Mouse (Mus musculus) urinary bladder, postnatal 36 days (tissue): Measurements from ENCODE around the gene Pdgfa.

Source experiments
- DNase-seq, 2 experiments: peaks; one replicate each; pipeline ENCODE4 v3.0.0; 2022; ENCODE audit warnings: low spot score in 2 of 2, mixed read lengths in 1 of 2

Gene Pdgfa

DNA sequence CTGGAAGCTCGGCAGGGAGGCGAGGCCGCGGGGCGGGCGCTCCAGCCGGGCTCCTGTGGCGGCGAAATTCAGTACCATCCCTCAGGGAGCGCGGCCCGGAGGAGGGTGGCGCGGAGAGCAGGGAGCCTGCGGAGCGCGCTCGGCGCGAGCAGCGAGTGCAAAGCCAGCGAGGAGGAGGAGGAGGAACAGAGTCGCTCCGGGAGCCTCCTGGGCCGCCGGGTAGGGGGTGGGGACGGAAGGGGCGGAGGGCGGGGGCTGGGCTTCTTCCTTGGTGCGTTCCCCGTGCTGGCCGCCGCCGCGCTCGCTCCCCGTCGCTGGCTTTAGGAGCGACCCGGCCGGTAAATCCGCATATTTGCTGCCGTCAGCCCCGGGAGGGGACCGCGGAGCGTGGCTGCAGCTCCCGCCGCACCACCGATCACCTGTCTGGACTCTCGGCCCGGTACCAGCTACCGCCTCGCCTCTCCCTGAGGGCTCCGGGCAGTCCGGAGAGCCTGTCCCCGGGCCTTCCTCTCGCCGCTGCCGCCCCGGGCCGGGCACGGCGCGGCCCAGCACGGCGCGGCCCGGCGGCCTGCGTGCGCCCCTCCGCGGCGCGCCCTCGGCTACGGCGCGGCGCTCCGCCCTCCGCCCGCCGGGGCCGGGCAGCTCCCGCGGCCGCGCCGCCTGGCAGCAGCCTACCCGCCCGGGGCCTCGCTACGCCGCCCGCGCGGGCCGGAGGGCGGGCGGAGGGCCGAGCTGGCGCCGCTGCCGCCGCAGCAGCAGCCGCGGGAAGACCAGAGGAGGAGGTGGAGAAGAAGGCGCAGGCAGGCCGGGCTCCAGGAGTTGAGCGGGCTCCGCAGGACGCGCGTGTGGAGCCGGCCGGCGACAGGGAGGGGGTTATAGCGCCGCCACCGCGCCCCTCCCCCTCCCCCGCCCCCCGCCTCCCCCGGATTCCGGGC is 2.1 kb downstream of the Pdgfa start:
- DNase-seq: peak; percentile 61 to 81

DNA sequence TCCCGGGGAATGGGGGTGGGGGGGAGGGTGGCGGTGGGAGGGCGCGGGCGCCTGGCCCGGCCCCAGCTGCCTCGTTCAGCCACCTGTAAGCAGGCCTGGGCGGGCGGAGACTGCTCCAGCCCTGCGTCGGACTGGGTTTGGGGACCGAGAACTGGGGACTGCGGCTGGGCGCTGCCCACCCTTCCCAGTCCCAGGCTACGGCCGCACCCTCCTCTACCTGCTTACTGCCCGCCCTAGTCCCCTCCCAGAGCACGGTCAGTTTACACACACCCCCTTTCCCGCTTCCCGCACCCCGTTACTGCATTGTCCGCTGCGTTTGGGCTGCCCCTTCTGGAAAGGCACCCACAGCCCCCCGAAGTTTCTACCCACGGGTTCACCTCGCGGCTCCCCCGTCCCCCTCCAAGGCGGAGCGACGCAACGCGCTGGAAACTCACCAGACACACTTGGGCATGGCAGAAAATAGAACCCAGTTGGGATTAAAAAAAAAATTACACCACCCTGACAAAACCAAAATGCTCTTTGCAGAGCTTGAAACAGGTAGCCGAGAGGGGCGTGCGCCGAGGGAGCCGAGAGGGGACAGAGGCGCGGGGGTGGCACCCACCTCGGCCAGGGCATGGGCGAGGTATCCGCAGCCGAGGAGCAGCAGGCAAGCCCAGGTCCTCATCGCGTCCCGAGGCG is 2.9 kb downstream of the Pdgfa start:
- peak; percentile 23 to 47 for DNase-seq

DNA sequence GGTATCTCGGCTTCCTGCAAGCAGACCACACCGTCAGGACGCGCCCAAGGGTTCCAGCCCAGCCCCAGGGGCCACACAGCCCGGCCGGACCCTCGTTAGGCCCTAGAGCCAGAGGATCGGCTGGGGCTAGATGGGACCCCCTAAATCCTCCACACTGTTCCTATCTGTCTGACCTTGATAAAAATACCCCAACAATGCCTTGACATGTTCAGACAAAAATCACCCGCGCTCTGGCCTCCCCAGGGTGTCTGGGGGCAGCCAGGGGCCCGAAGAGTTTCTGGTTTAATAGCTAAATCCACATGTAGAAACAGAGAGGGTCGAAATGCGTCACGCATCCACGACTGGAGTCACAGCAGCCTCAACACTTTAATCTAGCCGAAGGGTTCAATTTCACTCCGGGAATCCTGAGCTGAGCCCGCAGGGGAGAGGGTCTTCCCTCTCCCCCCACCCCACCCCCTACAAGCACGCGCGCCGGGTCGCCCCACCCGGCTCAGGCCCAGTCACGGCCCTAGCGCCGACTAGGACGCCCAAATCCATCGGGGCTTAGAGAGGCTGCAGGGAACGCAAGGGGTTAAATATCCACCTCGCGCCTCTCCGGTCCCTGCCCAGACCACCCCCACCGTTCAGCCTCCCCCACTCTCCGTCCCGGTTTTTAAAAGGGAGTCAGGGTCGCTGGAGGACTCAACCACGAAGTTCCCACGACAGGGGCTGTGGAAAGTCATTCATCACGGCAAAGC is 3.6 kb downstream of the Pdgfa start:
- peak in 1 of 2 experiments; percentile 8 for DNase-seq

DNA sequence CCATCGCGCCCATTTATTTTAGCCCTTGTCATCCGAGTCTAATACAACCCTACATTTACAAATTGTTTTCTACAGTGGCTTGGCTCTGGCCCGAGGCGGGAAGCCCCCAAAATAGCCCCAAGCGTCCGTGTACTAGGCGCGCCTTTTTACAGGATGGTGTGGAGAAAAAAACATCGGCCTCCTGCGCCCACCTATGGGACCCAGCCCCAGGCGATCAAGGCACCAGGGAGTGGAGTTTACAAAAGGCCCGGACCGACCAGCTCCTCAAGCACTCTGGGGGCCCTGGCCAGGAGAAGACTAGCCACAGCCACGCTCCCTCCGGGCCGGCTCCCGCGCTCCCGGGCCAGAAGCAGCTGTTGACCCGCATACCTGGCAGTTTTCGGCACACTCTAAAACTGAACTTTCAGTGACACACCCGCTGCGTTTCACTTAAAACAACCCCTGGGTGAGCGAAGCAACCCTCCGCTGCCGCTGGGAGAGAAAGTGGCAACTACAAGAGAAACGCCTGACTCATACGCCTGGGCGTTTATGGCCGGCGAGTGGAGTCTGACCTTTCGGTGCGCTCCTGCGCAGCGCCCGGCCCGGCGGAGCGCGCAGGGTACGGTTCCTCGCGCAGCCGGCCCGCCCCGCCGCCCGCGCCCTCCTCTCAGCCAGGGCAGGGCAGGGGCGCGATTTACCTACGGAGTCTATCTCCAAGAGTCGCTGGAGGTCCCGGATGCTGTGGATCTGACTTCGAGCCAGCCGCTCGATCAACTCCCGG is 4.4 kb downstream of the Pdgfa start:
- DNase-seq: peak; percentile 26 to 45

DNA sequence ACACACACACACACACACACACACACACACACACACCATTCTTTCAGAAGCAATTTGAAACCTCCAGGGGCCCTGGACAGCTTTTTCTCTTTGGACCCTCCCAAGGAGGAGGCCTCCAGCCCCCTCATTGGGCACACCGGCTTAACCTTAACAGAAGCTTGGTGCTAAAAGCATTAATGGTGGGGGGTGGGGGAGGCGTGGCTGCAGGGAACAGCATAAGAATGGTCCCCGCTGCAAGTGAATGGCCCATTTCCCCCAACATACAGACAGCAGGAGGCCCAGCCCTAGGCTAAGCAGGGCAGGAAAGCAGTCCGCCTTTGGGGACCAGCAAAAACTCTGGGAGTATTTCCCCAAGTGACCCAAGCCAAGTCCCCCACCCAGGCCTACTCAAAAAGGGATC is 5.4 kb downstream of the Pdgfa start:
- DNase-seq: no peak

DNA sequence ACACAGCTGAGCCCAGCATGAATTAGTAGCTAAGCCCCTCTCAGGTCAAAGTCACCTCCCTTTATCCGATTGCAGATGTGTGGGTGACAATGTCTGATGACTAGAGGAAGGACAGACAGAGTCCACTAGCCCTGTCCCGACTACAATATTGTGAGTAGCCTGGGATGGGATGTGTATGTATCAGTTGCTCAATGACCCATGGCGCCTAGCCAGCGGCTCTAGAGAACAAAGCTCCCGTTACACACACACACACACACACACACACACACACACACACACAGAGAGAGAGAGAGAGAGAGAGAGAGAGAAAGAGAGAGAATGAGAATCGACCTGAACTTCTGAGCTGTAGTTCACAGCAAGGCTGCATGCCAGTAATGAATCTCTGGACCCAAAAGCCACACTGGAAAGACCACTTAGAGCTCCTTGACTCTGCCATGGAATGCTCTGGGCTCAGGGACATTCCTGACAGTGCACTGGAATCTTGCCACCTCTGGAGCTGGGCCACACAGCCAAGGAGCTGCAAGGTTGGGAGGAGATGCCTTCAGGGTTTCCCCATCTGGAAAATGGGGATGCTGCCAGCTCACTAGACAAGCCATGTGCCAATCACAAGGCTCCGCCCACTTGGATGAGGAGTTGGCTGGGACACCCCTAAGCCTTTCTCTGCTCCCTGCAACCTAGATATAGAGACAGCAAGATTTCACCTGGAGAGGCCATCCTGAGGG is 6.3 kb downstream of the Pdgfa start:
- peak in 1 of 2 experiments; percentile 46 for DNase-seq

DNA sequence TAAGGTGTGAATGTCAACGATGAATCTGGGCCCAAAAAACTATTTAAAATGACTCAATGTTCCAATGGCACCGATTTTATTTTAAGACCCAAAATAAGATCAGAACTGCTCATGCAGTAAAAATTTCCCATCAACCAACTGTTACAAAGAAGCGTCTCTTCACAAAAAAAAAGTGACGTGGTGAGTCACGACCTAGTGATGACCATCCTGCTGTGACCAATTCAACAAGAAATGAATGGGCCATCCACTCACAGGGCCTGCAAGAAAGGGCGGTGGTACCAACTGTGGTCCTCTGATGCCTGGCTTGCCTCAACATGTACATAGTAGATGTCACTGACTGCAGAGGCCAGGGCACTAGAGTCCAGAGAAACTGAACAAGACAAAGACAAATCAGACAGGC is 7.6 kb downstream of the Pdgfa start:
- DNase-seq: no peak

DNA sequence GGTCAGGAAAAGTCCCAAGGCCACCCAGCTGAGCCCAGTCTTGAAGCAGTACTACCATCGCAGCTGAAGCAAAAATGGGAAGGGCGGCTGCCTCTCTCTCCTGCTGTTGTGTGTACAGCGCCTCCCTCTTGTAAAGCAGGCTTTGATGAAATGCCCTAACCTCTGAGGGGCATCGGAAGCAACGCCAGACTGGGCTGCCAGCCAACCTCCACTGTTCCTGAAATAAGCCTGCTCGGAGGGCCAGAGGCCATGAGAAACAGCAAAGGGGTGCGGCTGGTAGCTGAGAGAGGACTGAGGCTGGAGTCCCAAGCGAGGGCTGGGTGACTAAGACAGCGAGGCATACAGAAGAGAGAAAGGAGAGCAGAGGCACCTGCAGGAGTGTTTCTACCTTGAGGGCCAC is 8.4 kb downstream of the Pdgfa start:
- peak; percentile 42 to 72 for DNase-seq

DNA sequence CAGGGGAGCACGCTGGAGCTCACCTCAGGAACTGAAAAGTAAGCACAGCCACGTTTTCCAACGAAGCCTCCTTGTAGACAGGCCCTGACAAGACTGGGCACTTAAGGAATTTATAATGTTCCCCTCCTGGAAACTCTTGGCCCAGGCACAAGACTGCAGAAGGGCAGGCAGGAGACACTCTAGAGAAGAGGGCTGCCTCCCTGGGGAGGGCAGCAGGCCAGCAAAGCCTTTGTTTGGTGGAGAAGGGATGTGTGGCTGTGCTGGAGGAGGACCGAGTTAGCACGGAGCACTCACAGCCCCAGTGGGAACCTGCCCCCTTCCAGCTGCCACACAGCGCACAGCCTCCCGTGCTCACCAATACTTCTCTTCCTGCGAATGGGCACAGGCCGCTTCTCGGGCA is 9.2 kb downstream of the Pdgfa start:
- DNase-seq: peak in 1 of 2 experiments; percentile 13

DNA sequence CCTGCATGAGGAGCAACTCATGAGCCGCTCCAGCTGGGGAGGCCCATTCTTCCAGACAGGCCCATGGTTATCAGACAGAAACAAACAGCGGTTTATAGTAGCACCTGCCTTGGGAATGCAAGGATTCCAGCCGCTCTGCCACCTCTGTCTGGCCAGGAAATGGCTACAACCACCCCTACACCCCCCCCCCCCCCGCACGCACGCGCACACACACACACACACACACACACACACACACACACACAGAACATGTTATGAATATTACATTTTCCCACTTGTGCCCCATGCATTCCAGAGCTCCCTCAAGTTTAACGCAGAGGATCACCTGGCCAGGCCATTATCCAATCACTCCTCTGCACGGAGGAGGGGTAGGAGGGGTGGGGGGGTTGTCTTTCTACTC is 15.2 kb downstream of the Pdgfa start:
- no peak for DNase-seq

DNA sequence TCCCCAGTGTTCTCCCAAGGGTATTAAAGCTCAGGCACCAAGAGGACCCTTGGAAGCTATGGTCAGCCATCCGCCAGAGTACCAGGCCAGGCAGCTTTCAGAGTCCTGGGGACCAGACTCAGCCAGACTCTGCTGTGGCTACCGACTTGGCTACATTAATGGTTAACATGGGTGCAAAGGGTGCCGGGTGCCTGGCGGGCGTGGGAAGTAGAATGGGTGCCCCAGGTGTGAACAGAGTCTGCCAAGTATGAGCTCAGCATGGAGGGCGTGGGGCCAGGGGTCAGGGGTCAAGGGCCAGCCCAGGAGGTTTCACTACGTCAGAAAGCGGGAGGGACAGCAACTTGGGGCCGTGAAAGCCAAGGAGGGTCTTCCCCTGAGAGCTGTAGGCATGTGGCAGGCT is 16.6 kb downstream of the Pdgfa start:
- no peak for DNase-seq

DNA sequence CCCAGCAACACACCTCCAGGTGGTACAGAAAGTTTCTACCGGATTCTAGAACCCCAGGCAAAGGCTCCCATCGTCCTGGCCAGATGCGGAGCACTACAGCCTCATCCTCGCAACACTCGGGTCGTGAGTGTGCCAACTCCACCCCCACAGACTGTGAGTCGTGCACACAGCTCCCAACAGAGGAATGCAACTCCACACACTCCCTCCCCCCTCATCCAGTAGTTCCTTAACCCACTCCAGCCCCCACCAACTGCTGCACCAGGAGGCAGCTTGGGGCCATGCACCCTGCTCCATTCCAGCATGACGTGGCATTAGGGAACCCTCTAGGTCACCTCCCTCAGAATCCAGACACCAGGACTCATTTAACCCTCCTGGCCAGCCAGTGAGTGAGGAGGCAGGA is 17.3 kb downstream of the Pdgfa start:
- no peak for DNase-seq

DNA sequence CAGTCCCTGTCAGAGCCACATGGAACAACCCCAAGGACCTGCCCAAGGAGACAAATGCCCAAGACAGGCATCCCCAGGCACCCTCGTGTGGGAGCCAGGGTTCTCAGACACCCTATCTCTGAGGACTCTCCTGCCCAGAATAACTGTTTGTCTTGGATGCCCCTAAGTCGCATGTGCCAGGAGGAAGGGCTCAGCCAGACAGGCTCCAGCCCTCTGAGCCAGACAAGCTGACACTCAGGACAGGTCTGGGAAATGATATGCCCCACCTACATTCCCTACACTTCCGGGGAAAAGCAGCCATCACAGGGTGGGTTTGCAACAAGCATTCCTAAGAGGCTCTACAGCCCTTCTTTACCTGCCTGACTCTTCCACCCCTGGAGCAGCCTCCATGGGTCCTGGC is 19.4 kb downstream of the Pdgfa start:
- no peak for DNase-seq

DNA sequence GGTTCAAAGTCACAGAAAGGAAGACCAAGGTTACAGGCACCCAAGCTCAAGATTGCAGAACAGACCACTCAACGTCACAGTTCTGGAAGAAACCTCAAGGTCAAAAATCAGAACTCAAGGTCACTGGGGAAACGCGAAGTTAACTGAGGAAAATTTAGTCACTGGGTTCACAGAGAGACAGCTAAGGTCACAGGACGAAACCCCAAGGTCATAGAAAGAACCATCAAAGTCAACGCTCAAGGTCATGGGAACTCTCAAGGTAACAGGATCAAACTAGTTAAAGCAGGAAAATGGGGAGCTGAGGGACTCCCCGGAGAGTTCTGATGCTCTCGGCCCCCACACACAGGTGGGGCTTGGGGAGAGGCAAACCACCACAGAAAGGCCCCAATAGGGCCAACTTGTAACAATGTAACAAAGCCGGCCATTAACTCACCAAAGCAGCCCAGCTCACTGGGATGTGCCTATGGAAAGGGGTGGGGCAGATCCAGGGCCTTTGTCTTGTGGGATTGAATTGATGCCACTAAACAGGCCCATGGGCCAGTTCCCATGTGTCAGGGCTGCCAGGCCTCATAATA is 22.2 kb downstream of the Pdgfa start:
- DNase-seq: no peak

DNA sequence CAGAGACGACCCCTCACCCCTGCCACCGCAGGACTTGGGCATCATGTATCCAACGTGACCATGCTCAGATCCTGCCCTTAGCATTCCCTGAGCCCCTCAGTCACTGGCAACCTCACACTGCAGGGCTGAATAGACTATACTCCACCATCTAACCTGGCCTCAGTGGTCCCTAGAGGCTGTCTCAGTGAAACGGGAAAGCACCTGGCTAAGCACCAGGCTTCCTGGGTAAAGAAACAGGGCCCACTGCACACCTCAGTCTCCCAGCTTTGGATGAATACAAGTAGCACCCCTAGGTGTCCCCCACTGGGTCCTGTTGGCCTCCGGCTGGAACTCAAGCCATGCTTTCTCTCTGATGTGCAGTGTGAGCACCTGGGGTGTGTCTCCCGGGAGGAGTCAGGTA is 23.7 kb downstream of the Pdgfa start:
- DNase-seq: no peak

DNA sequence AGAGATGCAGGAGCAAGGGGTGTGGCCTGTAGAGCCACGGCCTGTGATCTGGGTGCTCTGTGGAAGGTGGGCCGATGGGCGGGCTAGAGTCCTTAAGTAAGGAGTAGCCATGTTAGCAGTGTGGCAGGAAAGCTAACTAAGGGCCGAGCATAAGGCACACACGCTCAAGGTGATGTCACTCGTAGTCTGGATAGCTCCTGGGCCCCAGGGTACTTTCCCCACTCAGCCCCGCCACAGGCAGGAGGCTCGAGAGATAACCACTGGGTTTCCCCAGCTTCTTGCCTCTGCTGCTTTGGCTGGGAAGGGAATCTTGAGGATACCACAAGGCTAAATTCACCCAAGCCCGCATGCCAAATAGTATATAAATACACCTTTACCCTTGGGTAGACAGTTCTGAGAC is 25.8 kb downstream of the Pdgfa start:
- no peak for DNase-seq

DNA sequence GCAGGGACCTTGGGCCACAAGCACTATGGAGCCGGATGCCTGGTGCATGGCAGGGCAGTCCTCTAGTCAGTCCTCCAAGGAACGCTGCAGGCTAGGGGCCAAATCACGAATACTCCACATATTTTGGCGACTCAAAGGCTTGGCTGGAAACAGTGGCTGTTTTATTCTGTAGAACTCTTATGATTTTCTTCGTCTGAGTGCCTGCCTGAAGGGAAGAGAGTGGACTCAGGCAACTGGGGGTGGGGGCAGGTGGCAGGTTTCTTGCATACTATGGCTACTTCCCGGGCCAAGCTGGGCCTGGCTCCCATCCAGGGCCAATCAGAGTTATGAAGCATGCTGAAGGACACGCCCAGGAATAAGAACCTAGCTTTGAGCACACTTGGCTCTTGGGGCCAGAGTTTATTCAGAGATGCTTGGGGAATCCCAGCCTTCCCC is 27.1 kb downstream of the Pdgfa start:
- no peak for DNase-seq

DNA sequence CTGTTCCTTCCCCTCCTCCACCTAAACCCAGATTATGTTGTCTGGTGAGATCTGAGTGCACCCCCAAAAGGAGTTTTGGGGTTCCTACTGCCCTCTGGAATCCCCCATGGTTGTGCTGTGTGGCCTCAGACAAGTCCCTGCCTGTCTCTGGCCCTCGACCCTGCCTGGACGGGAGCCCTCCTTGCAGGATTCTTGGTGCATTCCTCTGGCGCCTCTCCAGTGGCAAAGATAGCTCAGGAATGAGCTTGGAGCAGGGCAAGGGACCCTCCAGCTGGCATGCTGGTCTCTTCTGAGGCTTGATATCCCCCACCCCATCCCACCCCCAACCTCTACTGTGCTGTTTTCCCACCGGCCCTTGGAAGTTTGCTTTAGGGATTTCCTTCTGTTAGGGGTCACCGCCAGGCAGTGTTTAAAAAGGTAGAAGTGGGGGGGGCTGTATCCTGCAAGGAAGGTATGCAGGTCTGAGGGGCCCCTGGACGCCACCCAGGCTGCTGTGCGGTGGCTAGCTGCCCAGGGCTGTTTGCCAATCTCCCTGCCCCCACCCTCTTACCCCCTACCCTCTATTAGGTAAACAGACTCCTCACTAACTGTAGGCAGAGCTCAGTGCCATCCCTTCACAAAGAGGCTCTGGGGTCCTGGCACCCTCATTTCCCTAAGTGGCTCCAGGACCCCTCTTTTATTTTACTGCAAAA is 31.0 kb downstream of the Pdgfa start:
- no peak for DNase-seq

DNA sequence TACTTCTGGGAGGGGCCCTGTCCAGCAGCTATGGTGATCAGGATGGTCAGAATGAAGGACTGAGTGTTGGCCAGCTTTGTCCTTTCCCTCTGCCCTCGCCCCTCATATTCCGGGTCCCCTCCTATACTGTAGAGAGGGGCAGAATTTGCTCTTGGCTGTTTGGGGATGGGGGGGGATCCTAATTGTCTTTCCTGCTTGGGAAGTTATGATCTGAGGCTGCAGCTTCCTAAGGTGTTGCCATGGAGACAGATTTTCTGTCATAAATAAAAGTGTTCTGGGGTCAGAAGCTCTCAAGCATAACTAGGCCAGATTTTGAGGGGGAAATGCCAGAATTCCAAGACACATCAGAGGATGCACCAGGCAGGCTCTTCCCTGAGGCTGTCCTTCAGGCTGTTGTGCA is 31.6 kb downstream of the Pdgfa start:
- DNase-seq: no peak

DNA sequence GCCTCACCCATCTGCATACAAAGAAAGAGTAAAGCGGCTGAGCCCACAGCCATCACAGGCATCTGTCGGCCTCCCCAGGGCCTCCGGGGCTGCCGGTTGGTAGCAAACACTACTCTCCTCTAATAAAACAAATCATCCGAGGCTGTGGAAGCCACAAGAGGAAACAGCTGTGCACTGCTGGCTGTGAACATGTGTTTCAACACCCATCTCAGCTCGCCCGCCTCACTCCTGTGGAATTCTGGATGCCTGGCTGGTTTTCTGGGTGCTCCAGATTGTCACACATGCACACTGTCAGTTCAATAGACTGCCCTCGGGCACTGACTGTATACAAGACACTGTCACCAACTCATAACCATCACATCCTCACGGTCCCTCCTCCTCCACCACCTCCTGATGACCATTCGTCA is 40.7 kb downstream of the Pdgfa start:
- no peak for DNase-seq
